Mouse (Mus musculus) small intestine, adult 2 months (tissue): Measurements from ENCODE around the gene Foxg1. TPM values are rescaled to one million over a fixed set of nuclear protein-coding genes. Genes with fewer than 3 reads are reported as not detected.

Experiments
- H3K27ac ChIP-seq: fragments of 200-500 bp; 2 replicates; pipeline ENCODE4 v1.5.1; 2012; ENCODE audit warnings: low read depth, low read length, control low read depth, inconsistent platforms; ENCODE audit not compliant: insufficient read depth
- H3K27me3 ChIP-seq: fragments of 200-500 bp; 2 replicates; pipeline ENCODE4 v1.6.1; 2012; ENCODE audit warnings: mild to moderate bottlenecking, moderate library complexity, low read length, inconsistent platforms; ENCODE audit not compliant: control insufficient read depth, insufficient read depth
- H3K36me3 ChIP-seq: fragments of 200-500 bp; 2 replicates; pipeline ENCODE4 v1.6.1; 2012; ENCODE audit warnings: mild to moderate bottlenecking, low read length, control low read depth, inconsistent platforms; ENCODE audit not compliant: control insufficient read depth, insufficient read depth
- H3K4me1 ChIP-seq: fragments of 200-500 bp; 2 replicates; pipeline ENCODE4 v1.6.1; 2012; ENCODE audit warnings: low read length, inconsistent platforms, mixed read lengths; ENCODE audit not compliant: control insufficient read depth, insufficient read depth, insufficient read length
- H3K4me3 ChIP-seq: fragments of 200-500 bp; 2 replicates; pipeline ENCODE4 v1.5.1; 2012; ENCODE audit warnings: low read depth, mild to moderate bottlenecking, control low read depth, inconsistent platforms, low read length, moderate library complexity
- CTCF ChIP-seq: fragments of 200-500 bp; IDR thresholded peaks from 2 replicates; pipeline ENCODE4 v1.5.1; 2012; ENCODE audit warnings: low read depth, mild to moderate bottlenecking, control low read depth, inconsistent platforms, low read length, moderate library complexity, mixed read lengths; ENCODE audit not compliant: insufficient replicate concordance, insufficient read length; ENCODE audit errors: extremely low read depth
- POLR2A ChIP-seq: fragments of 200-500 bp; IDR thresholded peaks from 2 replicates; pipeline ENCODE4 v1.6.1; 2012; ENCODE audit warnings: low read depth, mild to moderate bottlenecking, control low read depth, inconsistent platforms, low read length, moderate library complexity
- WGBS: fragments of 180-500 bp; shearing (Covaris S2); methylation state at CpG from one replicate; pipeline ENCODE4 v1.1.7; 2018; 5-methylcytosine and 5-hydroxymethylcytosine counted together
- polyA plus RNA-seq: library from polyadenylated mRNA; depleted of rRNA; stranded (reverse); fragments of >200 nt; gene quantifications from 2 replicates; pipeline ENCODE4 v1.2.3, GENCODE M21; 2012

The Foxg1 gene
- polyA plus RNA-seq, 1 experiment: not detected

- TF ChIP-seq CTCF (no peak), POLR2A (no peak)
- Histone ChIP-seq H3K36me3 (no peaks in the 10 kb centered on the region), H3K27me3 (peaks cover 51% of the 10 kb centered on the region), H3K27ac (no peak overlapping the region), H3K4me1 (no peaks in the 10 kb centered on the region; the same call in 1 of the 2 replicates), H3K4me3 (no peak overlapping the region)
- WGBS: 20% methylated on average over 10 of the region's 10 CpGs
Measured at GRCm38 (mm10) chr12:49386081-49386805, 3.8 kb downstream of the Foxg1 start.

- peaks cover 49% of the 10 kb centered on the region for H3K27me3 ChIP-seq
- no peak overlapping the region for H3K4me3 ChIP-seq
- no peaks in the 10 kb centered on the region; the same call in 1 of the 2 replicates for H3K4me1 ChIP-seq
- no peak overlapping the region for H3K27ac ChIP-seq
- no peaks in the 10 kb centered on the region for H3K36me3 ChIP-seq
- 19% methylated on average over 2 of the region's 2 CpGs for WGBS
- TF ChIP-seq CTCF: no peak
- TF ChIP-seq POLR2A: no peak
Measured at GRCm38 (mm10) chr12:49387856-49388598, 5.6 kb downstream of the Foxg1 start.

- H3K27me3 ChIP-seq: peaks cover 33% of the 10 kb centered on the region
- 9% methylated on average over 5 of the region's 5 CpGs for WGBS
Measured at GRCm38 (mm10) chr12:49389666-49390065, 7.2 kb downstream of the Foxg1 start.

GRCm38 (mm10) chr12:49390257-49390656 is 7.8 kb downstream of the Foxg1 start:
- H3K36me3 ChIP-seq: no peaks in the 10 kb centered on the region
- TF ChIP-seq POLR2A (no peak), CTCF (no peak)
- no peak overlapping the region for H3K4me3 ChIP-seq
- H3K27ac ChIP-seq: no peak overlapping the region
- WGBS: 11% methylated on average over 13 of the region's 13 CpGs
- peaks cover 27% of the 10 kb centered on the region for H3K27me3 ChIP-seq
- no peaks in the 10 kb centered on the region for H3K4me1 ChIP-seq

More at GRCm38 (mm10) chr12:49389666-49390065, 7.2 kb downstream of the Foxg1 start:
- TF ChIP-seq POLR2A (no peak), CTCF (no peak)
- no peaks in the 10 kb centered on the region; the same call in 1 of the 2 replicates for H3K4me1 ChIP-seq
- no peaks in the 10 kb centered on the region for H3K36me3 ChIP-seq
- H3K27ac ChIP-seq: no peak overlapping the region
- no peak overlapping the region for H3K4me3 ChIP-seq

- no peak for TF ChIP-seq CTCF
- TF ChIP-seq POLR2A: no peak
- Histone ChIP-seq H3K36me3 (no peaks in the 10 kb centered on the region), H3K4me1 (no peaks in the 10 kb centered on the region), H3K4me3 (no peak overlapping the region), H3K27ac (no peak overlapping the region), H3K27me3 (peaks cover 22% of the 10 kb centered on the region)
- WGBS: 5% methylated on average over 9 of the region's 9 CpGs
Measured at GRCm38 (mm10) chr12:49390926-49391304, 8.5 kb downstream of the Foxg1 start.

GRCm38 (mm10) chr12:49391305-49392040 is 9.0 kb downstream of the Foxg1 start:
- Histone ChIP-seq H3K36me3 (no peaks in the 10 kb centered on the region), H3K27ac (no peak overlapping the region), H3K4me3 (no peak overlapping the region), H3K4me1 (no peaks in the 10 kb centered on the region), H3K27me3 (peaks cover 20% of the 10 kb centered on the region)
- 2% methylated on average over 42 of the region's 42 CpGs for WGBS
- TF ChIP-seq POLR2A (no peak), CTCF (no peak)
